Mouse (Mus musculus) hindbrain, embryonic 12.5 days (tissue): ENCODE results near the gene Nsf. TPM values are rescaled to one million over a fixed set of nuclear protein-coding genes. Genes with fewer than 3 reads are reported as not detected.

Experiments used
- ATAC-seq: fragments of 200-750 bp; cut with Nextera tagmentation; 2 replicates; pipeline ENCODE4 v1.8.0; 2017; ENCODE audit warnings: moderate TSS enrichment; ENCODE audit not compliant: low FRiP score
- H3K27ac ChIP-seq: fragments of 300-500 bp; sonication (generic); 2 replicates; pipeline ENCODE4 v1.5.1; 2016; ENCODE audit warnings: mild to moderate bottlenecking
- H3K27me3 ChIP-seq: fragments of 300-500 bp; sonication (generic); 2 replicates; pipeline ENCODE4 v1.6.1; 2016; ENCODE audit warnings: mild to moderate bottlenecking
- H3K36me3 ChIP-seq: fragments of 300-500 bp; sonication (generic); 2 replicates; pipeline ENCODE4 v1.6.1; 2016; ENCODE audit warnings: mild to moderate bottlenecking
- H3K4me1 ChIP-seq: fragments of 300-500 bp; sonication (generic); 2 replicates; pipeline ENCODE4 v1.6.1; 2016
- H3K4me2 ChIP-seq: fragments of 300-500 bp; sonication (generic); replicated peaks from 2 replicates; pipeline ENCODE4 v1.6.1; 2016; ENCODE audit warnings: mild to moderate bottlenecking
- H3K4me3 ChIP-seq: fragments of 300-500 bp; sonication (generic); 2 replicates; pipeline ENCODE4 v1.5.1; 2016; ENCODE audit warnings: mild to moderate bottlenecking
- H3K9ac ChIP-seq: fragments of 300-500 bp; sonication (generic); 2 replicates; pipeline ENCODE4 v1.6.1; 2016; ENCODE audit warnings: mild to moderate bottlenecking, moderate library complexity
- H3K9me3 ChIP-seq: fragments of 300-500 bp; sonication (generic); replicated peaks from 2 replicates; pipeline ENCODE4 v1.6.1; 2016; ENCODE audit warnings: mild to moderate bottlenecking
- WGBS: fragments of 180-500 bp; shearing (Covaris S2); methylation state at CpG from one replicate; pipeline ENCODE4 v1.1.7; 2016; 5-methylcytosine and 5-hydroxymethylcytosine counted together
- polyA plus RNA-seq: library from polyadenylated mRNA; unstranded; fragments of >200 nt; fragmentation: Nextera tagmentation; extraction: Ambion mirVana; gene quantifications from 2 replicates; pipeline ENCODE4 v1.2.1, GENCODE M21; 2016

The Nsf gene
- polyA plus RNA-seq, 1 experiment from 2014 or later, result 81.7 TPM

GRCm38 (mm10) chr11:103906051-103906719, 47.7 kb downstream of the Nsf start:
- Histone ChIP-seq H3K9me3 (no peaks in the 10 kb centered on the region), H3K27ac (no peak overlapping the region), H3K4me1 (no peaks in the 10 kb centered on the region), H3K36me3 (0 out of 2 replicates have a peak, but pooled peaks cover 7% of the 10 kb centered on the region), H3K4me2 (no peak overlapping the region), H3K4me3 (no peak overlapping the region), H3K9ac (no peak overlapping the region), H3K27me3 (no peaks in the 10 kb centered on the region)
- no peak for ATAC-seq
- 40% methylated on average over 7 of the region's 7 CpGs for WGBS

DNA sequence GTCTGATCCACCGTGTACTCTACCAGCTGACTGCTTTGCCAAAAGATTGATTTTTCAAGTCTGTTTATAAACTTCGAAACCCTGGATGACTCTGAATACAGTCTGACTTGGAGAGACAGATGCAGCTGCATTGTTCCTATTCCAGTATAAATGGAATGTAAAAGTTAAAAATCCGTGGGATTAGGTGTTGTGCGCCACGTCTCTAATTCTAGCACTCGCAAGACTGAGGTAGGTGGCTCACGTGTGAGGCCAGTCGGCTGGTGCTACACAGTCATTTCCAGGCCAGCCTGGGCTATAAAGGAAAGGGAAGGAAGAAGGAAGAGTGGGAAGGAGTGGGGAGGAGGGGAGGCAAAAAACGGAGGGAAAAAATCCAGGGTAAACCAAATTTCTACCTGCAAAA, 48.4 kb downstream of the Nsf start:
- Histone ChIP-seq H3K27me3 (no peaks in the 10 kb centered on the region), H3K4me1 (no peaks in the 10 kb centered on the region), H3K36me3 (0 out of 2 replicates have a peak, but pooled peaks cover 7% of the 10 kb centered on the region), H3K27ac (no peak overlapping the region), H3K9ac (no peak overlapping the region), H3K4me2 (no peak overlapping the region), H3K9me3 (no peaks in the 10 kb centered on the region), H3K4me3 (no peak overlapping the region)
- 84% methylated on average over 9 of the region's 9 CpGs for WGBS
- ATAC-seq, result no peak

DNA sequence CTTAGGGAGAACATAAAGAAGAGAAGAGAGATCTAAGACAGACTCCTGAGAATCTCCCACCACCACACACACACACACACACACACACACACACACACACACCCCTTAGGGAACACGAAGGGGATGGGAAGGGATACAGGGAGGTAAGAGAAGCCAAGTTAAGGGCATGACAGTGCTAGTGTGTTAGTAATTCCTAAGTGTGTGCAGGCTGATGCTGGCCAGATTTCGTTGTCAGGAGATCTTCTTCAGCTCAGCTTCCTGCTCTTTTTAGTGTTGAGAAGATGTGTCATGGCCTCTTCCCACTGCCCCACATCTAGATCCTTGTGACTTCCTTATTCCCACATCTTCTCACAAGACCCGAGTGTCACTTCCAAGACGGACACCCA, 52.3 kb downstream of the Nsf start:
- no peak overlapping the region for H3K27ac ChIP-seq
- no peaks in the 10 kb centered on the region for H3K36me3 ChIP-seq
- H3K9me3 ChIP-seq, result no peaks in the 10 kb centered on the region
- H3K4me1 ChIP-seq, result no peaks in the 10 kb centered on the region
- no peak for ATAC-seq
- 94% methylated on average over 4 of the region's 4 CpGs for WGBS
- no peak overlapping the region for H3K4me2 ChIP-seq
- H3K27me3 ChIP-seq, result no peaks in the 10 kb centered on the region
- H3K9ac ChIP-seq, result no peak overlapping the region
- no peak overlapping the region for H3K4me3 ChIP-seq

GRCm38 (mm10) chr11:103900803-103901580, 52.9 kb downstream of the Nsf start:
- no peak for ATAC-seq
- Histone ChIP-seq H3K4me2 (no peak overlapping the region), H3K36me3 (no peaks in the 10 kb centered on the region), H3K4me3 (no peak overlapping the region), H3K4me1 (no peaks in the 10 kb centered on the region), H3K27me3 (no peaks in the 10 kb centered on the region), H3K9ac (no peak overlapping the region), H3K9me3 (no peaks in the 10 kb centered on the region), H3K27ac (no peak overlapping the region)
- 74% methylated on average over 20 of the region's 20 CpGs for WGBS

GRCm38 (mm10) chr11:103896966-103897750, 56.7 kb downstream of the Nsf start:
- no peak overlapping the region for H3K4me3 ChIP-seq
- H3K4me1 ChIP-seq, result no peaks in the 10 kb centered on the region
- no peaks in the 10 kb centered on the region for H3K9me3 ChIP-seq
- 94% methylated on average over 11 of the region's 11 CpGs for WGBS
- no peaks in the 10 kb centered on the region for H3K27me3 ChIP-seq
- H3K36me3 ChIP-seq, result no peaks in the 10 kb centered on the region
- ATAC-seq, result no peak
- H3K9ac ChIP-seq, result no peak overlapping the region
- H3K27ac ChIP-seq, result no peak overlapping the region
- no peak overlapping the region for H3K4me2 ChIP-seq

DNA sequence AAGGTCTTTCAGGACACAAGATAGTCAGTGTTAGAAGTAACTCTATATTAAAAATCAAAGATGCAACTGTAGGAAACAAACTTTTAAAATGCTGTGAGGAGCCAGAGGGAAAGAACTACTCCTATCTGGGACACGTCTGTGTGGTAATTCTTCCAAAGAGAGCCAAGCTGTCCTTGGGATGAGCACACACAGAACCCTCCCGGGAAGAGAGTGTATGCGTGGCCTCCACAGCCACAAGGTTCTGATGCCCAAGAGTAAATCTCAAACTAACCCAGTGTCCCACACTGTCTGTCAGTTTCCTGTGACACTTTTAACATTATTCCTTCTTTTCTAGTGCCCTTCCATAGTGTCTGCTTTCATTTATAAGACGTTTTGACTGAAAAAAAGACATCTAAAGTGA, 57.8 kb downstream of the Nsf start:
- no peak for ATAC-seq
- H3K9ac ChIP-seq, result no peak overlapping the region
- H3K4me2 ChIP-seq, result no peak overlapping the region
- no peaks in the 10 kb centered on the region for H3K4me1 ChIP-seq
- H3K27me3 ChIP-seq, result no peaks in the 10 kb centered on the region
- H3K27ac ChIP-seq, result no peak overlapping the region
- no peaks in the 10 kb centered on the region for H3K36me3 ChIP-seq
- H3K9me3 ChIP-seq, result no peaks in the 10 kb centered on the region
- H3K4me3 ChIP-seq, result no peak overlapping the region
- WGBS, result 90% methylated on average over 4 of the region's 4 CpGs

DNA sequence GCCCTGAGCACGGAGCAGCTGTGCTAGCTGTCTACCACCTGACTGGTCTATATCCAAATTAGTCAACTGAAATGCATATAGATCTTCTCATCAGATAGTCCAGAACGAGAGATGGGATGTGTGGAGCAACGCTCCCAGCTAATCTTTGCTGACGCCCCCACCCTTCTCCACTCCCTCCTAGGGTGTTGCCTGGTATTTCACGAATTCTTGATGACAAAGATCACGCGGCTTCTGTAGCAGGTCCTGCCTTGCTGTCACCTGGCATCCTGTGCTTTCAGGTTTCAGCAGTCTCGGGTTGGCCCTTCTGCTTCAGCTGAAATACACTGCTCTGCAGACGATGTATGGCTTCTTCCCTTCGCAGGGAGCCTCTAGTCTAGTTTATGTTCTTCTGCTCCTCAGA, 61.0 kb downstream of the Nsf start:
- no peak overlapping the region for H3K4me2 ChIP-seq
- no peaks in the 10 kb centered on the region for H3K27me3 ChIP-seq
- ATAC-seq, result no peak
- H3K9ac ChIP-seq, result no peak overlapping the region
- 90% methylated on average over 10 of the region's 10 CpGs for WGBS
- H3K4me3 ChIP-seq, result no peak overlapping the region
- no peaks in the 10 kb centered on the region for H3K9me3 ChIP-seq
- H3K27ac ChIP-seq, result no peak overlapping the region
- H3K36me3 ChIP-seq, result no peaks in the 10 kb centered on the region
- no peaks in the 10 kb centered on the region for H3K4me1 ChIP-seq

- no peak overlapping the region for H3K9ac ChIP-seq
- ATAC-seq, result no peak
- WGBS, result 78% methylated on average over 10 of the region's 10 CpGs
Observed at GRCm38 (mm10) chr11:103891781-103892180, 62.1 kb downstream of the Nsf start.

DNA sequence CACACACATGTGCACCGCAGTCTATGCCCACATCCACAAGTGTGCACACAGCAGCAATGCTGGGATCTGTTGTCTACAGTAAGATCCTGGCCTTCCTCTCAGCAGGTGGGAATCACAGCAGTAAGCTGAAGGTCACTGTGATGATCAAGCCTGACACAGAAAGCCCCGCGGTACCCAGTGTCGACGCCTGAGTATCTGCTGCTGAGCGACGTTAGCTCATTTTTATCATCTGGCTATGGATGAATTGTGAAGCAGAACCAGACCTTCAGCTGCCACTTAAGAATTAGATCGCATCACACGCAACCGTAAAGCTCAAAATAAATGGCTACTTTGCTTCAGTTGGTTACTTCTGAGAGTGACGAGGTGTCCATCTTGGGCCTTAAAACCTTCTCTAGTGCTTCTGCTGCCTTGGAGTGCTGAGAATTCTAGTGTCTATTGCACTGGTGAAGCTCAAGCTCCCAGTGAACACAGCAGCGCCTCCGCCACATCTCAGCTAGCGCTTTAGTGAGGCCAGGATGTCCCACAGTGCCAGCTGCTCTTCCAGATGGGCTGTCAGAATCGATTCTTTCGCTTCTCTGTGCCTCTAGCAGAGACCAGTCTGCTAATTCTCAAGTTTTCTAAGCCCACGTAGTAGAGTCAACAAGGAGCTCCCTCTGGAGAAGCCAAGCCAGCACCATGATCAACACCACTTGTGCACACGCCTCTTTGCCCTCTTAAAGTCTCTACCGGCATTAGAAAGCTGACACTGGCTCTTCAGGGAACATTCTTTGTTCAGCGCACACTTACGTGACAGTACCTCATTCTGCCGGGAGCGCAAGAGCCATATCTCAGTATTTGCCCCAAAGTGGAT, 63.3 kb downstream of the Nsf start:
- H3K27ac ChIP-seq, result no peak overlapping the region
- H3K4me3 ChIP-seq, result no peak overlapping the region
- H3K36me3 ChIP-seq, result no peaks in the 10 kb centered on the region
- no peak overlapping the region for H3K4me2 ChIP-seq
- ATAC-seq, result no peak
- H3K9ac ChIP-seq, result no peak overlapping the region
- H3K27me3 ChIP-seq, result no peaks in the 10 kb centered on the region
- H3K4me1 ChIP-seq, result 0 out of 2 replicates have a peak, but pooled peaks cover 2% of the 10 kb centered on the region
- no peaks in the 10 kb centered on the region for H3K9me3 ChIP-seq
- WGBS, result 82% methylated on average over 23 of the region's 23 CpGs

More at GRCm38 (mm10) chr11:103891781-103892180, 62.1 kb downstream of the Nsf start:
- H3K4me2 ChIP-seq, result no peak overlapping the region
- no peaks in the 10 kb centered on the region for H3K9me3 ChIP-seq
- no peaks in the 10 kb centered on the region for H3K27me3 ChIP-seq
- no peaks in the 10 kb centered on the region for H3K36me3 ChIP-seq
- no peak overlapping the region for H3K4me3 ChIP-seq
- no peaks in the 10 kb centered on the region for H3K4me1 ChIP-seq
- no peak overlapping the region for H3K27ac ChIP-seq

GRCm38 (mm10) chr11:103887724-103888410, 66.0 kb downstream of the Nsf start:
- Histone ChIP-seq H3K27me3 (no peaks in the 10 kb centered on the region), H3K36me3 (peaks cover 6% of the 10 kb centered on the region), H3K4me1 (peaks cover 14% of the 10 kb centered on the region), H3K4me3 (no peak overlapping the region), H3K4me2 (no peak overlapping the region), H3K27ac (no peak overlapping the region), H3K9me3 (no peaks in the 10 kb centered on the region), H3K9ac (no peak overlapping the region)
- ATAC-seq, result no peak
- WGBS, result 95% methylated on average over 11 of the region's 11 CpGs

- Histone ChIP-seq H3K9me3 (no peaks in the 10 kb centered on the region), H3K27me3 (no peaks in the 10 kb centered on the region), H3K4me2 (peak overlapping the region; percentile 40; the same call in 1 of the 2 replicates), H3K4me1 (peaks cover 14% of the 10 kb centered on the region), H3K9ac (peak overlapping the region; percentile 29; the same call in 1 of the 2 replicates), H3K4me3 (0 out of 2 replicates have a peak overlapping the region, but pooled peaks have one; percentile 6), H3K27ac (peak overlapping the region; percentile 66), H3K36me3 (peaks cover 30% of the 10 kb centered on the region)
- WGBS, result 9% methylated on average over 13 of the region's 13 CpGs
- ATAC-seq, result peak; percentile 71
Observed at GRCm38 (mm10) chr11:103884749-103885383, 69.0 kb downstream of the Nsf start.
